Mouse (Mus musculus) ES-Bruce4 (cell line): ENCODE data around the gene Plcxd2. TPM values are rescaled to one million over a fixed set of nuclear protein-coding genes. Genes with fewer than 3 reads are reported as not detected.

Experiments used
- H3K27ac ChIP-seq: 2 replicates; pipeline ENCODE4 v1.5.1; 2012; ENCODE audit warnings: low read length, inconsistent platforms; ENCODE audit not compliant: insufficient read depth
- H3K27me3 ChIP-seq: 2 replicates; pipeline ENCODE4 v1.6.1; 2012; ENCODE audit warnings: mild to moderate bottlenecking, low read length, inconsistent platforms; ENCODE audit not compliant: control insufficient read depth, poor library complexity, insufficient read depth, severe bottlenecking
- H3K36me3 ChIP-seq: 2 replicates; pipeline ENCODE4 v1.6.1; 2012; ENCODE audit warnings: inconsistent platforms, mild to moderate bottlenecking, low read length, moderate library complexity; ENCODE audit not compliant: control insufficient read depth, poor library complexity, insufficient read depth, severe bottlenecking
- H3K4me1 ChIP-seq: one replicate; pipeline ENCODE4 v1.8.1; 2011; ENCODE audit warnings: low read length; ENCODE audit not compliant: control insufficient read depth, insufficient read depth
- H3K4me3 ChIP-seq: 2 replicates; pipeline ENCODE4 v1.5.1; 2011; ENCODE audit warnings: low read depth, mild to moderate bottlenecking, low read length
- H3K9ac ChIP-seq: 2 replicates; pipeline ENCODE4 v1.6.1; 2012; ENCODE audit warnings: low read depth, mild to moderate bottlenecking, inconsistent platforms; ENCODE audit not compliant: poor library complexity, severe bottlenecking
- H3K9me3 ChIP-seq: replicated peaks from 2 replicates; pipeline ENCODE4 v1.6.1; 2012; ENCODE audit warnings: mild to moderate bottlenecking, low read length, inconsistent platforms; ENCODE audit not compliant: control insufficient read depth, poor library complexity, insufficient read depth, severe bottlenecking
- CTCF ChIP-seq: IDR thresholded peaks from one replicate; pipeline ENCODE4 v1.8.1; 2011; ENCODE audit warnings: low read depth, low read length
- EP300 ChIP-seq: IDR thresholded peaks from 2 replicates; pipeline ENCODE4 v1.6.1; 2011; ENCODE audit warnings: low read depth, low read length; ENCODE audit not compliant: insufficient read depth
- POLR2A ChIP-seq: IDR thresholded peaks from one replicate; pipeline ENCODE4 v1.8.1; 2011; ENCODE audit warnings: low read length; ENCODE audit not compliant: insufficient read depth
- polyA plus RNA-seq: library from polyadenylated mRNA; stranded (reverse); fragments of >200 nt; gene quantifications from 2 replicates; pipeline ENCODE4 v1.2.4, GENCODE M21; 2011; ENCODE audit warnings: low read depth; ENCODE audit not compliant: missing spikeins, insufficient read depth, insufficient read length

Plcxd2 gene
- polyA plus RNA-seq, 1 experiment = 3.3 TPM

GRCm38 (mm10) chr16:46008766-46009165, 1.3 kb downstream of the Plcxd2 start:
- Histone ChIP-seq H3K4me1 (no peaks in the 10 kb centered on the region), H3K4me3 (no peak overlapping the region), H3K9me3 (no peaks in the 10 kb centered on the region), H3K9ac (no peak overlapping the region), H3K36me3 (no peaks in the 10 kb centered on the region), H3K27ac (no peak overlapping the region), H3K27me3 (no peaks in the 10 kb centered on the region)
- no peak for TF ChIP-seq POLR2A
- no peak for TF ChIP-seq CTCF
- no peak for TF ChIP-seq EP300

DNA sequence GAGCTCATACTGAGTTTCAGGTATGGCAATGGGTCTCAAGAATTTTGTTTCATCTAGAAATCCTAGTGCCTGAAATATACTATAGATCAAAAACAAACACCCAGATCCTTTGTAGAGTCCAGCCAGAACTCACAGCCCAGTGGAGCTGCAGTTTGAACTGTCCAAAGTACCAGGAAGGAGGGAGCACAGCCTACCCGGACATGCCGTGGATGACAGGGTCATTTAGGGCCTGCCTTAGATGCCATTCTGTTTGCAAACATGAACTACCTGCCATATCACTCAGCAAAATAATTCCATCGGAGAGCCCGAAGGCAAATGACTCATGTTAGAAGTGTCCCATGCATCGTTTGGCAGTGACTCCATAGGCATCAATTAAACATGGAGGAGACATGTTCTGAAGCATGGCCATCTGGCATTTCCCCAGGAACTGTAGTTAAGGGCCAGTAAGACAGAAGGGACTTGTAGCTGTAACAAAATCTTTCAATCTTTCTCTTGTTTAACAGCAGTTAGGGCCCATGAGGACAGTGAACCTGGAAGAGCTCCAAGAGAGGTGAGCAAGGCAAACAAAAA, 1.9 kb downstream of the Plcxd2 start:
- H3K9ac ChIP-seq = no peak overlapping the region
- H3K27me3 ChIP-seq = no peaks in the 10 kb centered on the region
- TF ChIP-seq CTCF (no peak), POLR2A (no peak), EP300 (no peak)
- H3K4me3 ChIP-seq = no peak overlapping the region
- H3K9me3 ChIP-seq = no peaks in the 10 kb centered on the region
- H3K4me1 ChIP-seq = no peaks in the 10 kb centered on the region
- no peaks in the 10 kb centered on the region for H3K36me3 ChIP-seq
- no peak overlapping the region for H3K27ac ChIP-seq

DNA sequence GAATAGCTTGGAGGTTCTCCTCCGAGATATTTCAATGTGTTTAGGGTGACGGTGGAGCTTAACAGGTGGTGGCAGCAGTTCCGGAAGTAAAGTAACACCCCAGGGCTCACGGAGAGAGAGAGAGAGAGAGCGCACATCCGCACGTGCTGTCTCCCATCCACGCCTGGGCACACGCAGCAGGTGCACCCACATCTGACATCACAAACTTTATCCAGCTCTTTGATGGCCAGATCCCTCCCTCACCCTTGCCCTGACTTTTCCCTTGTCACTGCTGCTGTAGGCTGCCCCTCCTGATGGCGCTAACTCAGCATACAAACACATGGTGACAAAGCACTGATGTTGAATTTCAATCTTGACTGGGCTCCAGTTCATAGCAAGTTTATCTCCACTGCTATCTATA, 3.8 kb downstream of the Plcxd2 start:
- Histone ChIP-seq H3K4me1 (no peaks in the 10 kb centered on the region), H3K9me3 (no peaks in the 10 kb centered on the region), H3K27me3 (no peaks in the 10 kb centered on the region), H3K36me3 (no peaks in the 10 kb centered on the region), H3K27ac (no peak overlapping the region), H3K9ac (no peak overlapping the region), H3K4me3 (no peak overlapping the region)
- TF ChIP-seq CTCF = no peak
- TF ChIP-seq POLR2A = no peak
- no peak for TF ChIP-seq EP300

GRCm38 (mm10) chr16:46001550-46002166, 8.4 kb downstream of the Plcxd2 start:
- no peaks in the 10 kb centered on the region for H3K9me3 ChIP-seq

GRCm38 (mm10) chr16:46000976-46001375, 9.0 kb downstream of the Plcxd2 start:
- Histone ChIP-seq H3K36me3 (no peaks in the 10 kb centered on the region), H3K4me1 (no peaks in the 10 kb centered on the region), H3K27ac (no peak overlapping the region), H3K9ac (no peak overlapping the region), H3K9me3 (no peaks in the 10 kb centered on the region), H3K27me3 (no peaks in the 10 kb centered on the region), H3K4me3 (no peak overlapping the region)
- TF ChIP-seq POLR2A = no peak
- no peak for TF ChIP-seq CTCF
- no peak for TF ChIP-seq EP300

More at GRCm38 (mm10) chr16:46001550-46002166, 8.4 kb downstream of the Plcxd2 start:
- H3K4me3 ChIP-seq = no peak overlapping the region
- H3K36me3 ChIP-seq = no peaks in the 10 kb centered on the region
- no peaks in the 10 kb centered on the region for H3K27me3 ChIP-seq
- no peaks in the 10 kb centered on the region for H3K4me1 ChIP-seq
- H3K27ac ChIP-seq = no peak overlapping the region
- H3K9ac ChIP-seq = no peak overlapping the region
- TF ChIP-seq CTCF (no peak), EP300 (no peak), POLR2A (no peak)

DNA sequence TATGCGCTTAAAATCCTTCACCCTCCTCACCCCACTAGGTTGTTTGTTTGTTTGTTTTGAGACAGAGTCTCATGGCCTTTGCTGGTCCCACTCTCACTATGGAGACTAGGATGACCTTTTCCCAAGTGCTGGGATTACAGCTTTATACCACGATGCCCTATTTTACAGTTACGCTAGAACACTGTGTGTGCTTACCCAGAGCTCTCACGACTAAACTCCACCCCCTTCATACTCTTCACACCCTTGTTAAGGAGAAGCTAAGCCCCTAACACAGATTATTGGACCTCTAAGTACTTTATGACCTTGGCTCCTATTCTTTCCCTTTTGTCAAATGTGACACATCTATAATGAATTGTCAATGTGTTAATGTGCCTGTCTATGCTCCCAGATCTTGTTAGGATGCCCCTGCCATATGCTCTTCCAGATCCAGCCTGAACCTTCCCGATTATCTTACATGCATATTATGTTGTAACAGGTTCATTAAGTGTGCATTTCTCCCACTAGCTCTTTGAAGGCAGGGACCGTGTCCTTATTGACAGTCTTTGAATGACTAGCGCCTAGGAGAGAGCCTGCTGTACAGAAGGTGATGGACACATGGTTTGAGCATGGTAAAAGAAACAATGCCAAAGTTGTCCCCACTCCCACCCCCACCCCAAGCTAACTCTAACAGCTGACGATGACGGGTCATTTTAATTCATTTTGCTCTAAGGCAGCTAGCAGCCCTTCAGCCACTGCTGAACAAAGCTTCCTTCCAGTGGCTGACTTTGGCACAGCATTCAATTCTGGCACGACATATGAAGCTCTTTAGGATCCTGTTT, 10.4 kb downstream of the Plcxd2 start:
- Histone ChIP-seq H3K9me3 (no peaks in the 10 kb centered on the region), H3K4me1 (no peaks in the 10 kb centered on the region), H3K27ac (no peak overlapping the region)

More for the DNA sequence above, 10.4 kb downstream of the Plcxd2 start:
- TF ChIP-seq POLR2A (no peak), CTCF (no peak), EP300 (no peak)
- Histone ChIP-seq H3K9ac (no peak overlapping the region), H3K4me3 (no peak overlapping the region), H3K27me3 (no peaks in the 10 kb centered on the region), H3K36me3 (no peaks in the 10 kb centered on the region)
